12 mouse cellular contexts compared by ENCODE assay signal in the genomic region with DNA sequence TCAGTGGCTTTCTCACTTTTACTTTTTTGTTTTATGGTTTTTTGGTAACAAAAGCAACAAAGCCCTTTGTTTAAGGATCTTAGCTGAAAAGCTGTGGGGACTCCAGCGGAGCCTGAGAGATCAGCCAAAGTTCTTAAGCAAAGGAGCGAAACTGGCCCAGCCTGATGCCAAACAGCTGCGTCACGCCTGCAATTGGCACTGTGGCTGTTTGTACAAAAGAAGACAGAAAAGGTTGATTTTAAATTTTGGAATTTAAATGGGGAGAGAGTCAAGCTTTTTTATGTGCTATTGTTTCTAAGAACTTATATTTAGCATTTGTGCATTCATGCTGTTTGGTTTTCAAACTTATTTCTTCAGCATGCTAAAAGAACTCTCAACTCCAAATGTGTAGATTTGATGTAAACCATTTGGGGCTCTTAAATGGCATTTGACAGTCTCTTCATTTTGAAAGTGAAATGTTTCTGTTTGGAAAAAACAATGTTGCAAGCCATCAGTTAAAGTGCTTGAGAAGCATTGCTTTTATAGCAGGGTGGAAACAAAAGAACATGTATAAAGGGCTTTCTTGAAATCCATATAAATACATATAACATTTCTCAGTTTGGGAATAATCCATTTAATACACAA.
DNase-seq lines count a peak whose midpoint lies in the region; ATAC-seq lines count a peak whose summit lies in the region.
"Had no signal": no experiment of that assay in that cellular context is flagged by ENCODE, and none has a peak within 500 bp of the region (broad histone marks: within the 10 kb centered on the region; RNA-seq: fewer than 3 reads in every experiment).

No protein-coding gene starts in this region.

- no peaks in the 10 kb centered on the region for H3K36me3 ChIP-seq in intestine, embryonic 14.5 days (ENCODE audit: control insufficient read depth, insufficient read depth, low read length)
- H3K36me3 ChIP-seq in intestine, embryonic 16.5 days (ENCODE audit: control insufficient read depth, insufficient read depth, low read length) = no peaks in the 10 kb centered on the region
- H3K36me3 ChIP-seq in lung, embryonic 16.5 days (ENCODE audit: control insufficient read depth, insufficient read depth, low read length) = no peaks in the 10 kb centered on the region
- H3K36me3 ChIP-seq: neural tube, embryonic 12.5 days had no signal

- H3K9me3 ChIP-seq in intestine, embryonic 14.5 days (ENCODE audit: control insufficient read depth, low read length) = no peaks in the 10 kb centered on the region
- H3K9me3 ChIP-seq in intestine, embryonic 16.5 days (ENCODE audit: control insufficient read depth, low read length) = no peaks in the 10 kb centered on the region
- no peaks in the 10 kb centered on the region for H3K9me3 ChIP-seq in lung, embryonic 16.5 days (ENCODE audit: control insufficient read depth, low read length)
- H3K9me3 ChIP-seq: neural tube, embryonic 12.5 days had no signal

- 58% methylated on average over 4 of the region's 4 CpGs for WGBS in intestine, embryonic 14.5 days
- WGBS in intestine, embryonic 16.5 days = 44% methylated on average over 4 of the region's 4 CpGs
- 26% methylated on average over 4 of the region's 4 CpGs for WGBS in lung, embryonic 16.5 days

- no peak overlapping the region for H3K9ac ChIP-seq in intestine, embryonic 14.5 days (ENCODE audit: low read length)
- H3K9ac ChIP-seq in intestine, embryonic 16.5 days (ENCODE audit: low read depth, low read length) = no peak overlapping the region
- H3K9ac ChIP-seq in lung, embryonic 16.5 days (ENCODE audit: low read length) = no peak overlapping the region
- H3K9ac ChIP-seq: liver, embryonic 14.5 days; neural tube, embryonic 12.5 days had no signal

- 0 out of 2 replicates have a peak, but pooled peaks cover 5% of the 10 kb centered on the region for H3K4me1 ChIP-seq in intestine, embryonic 14.5 days (replicated peaks; ENCODE audit: control insufficient read depth, insufficient read depth, low read length)
- H3K4me1 ChIP-seq in intestine, embryonic 16.5 days (ENCODE audit: control insufficient read depth, insufficient read depth, low read length) = no peaks in the 10 kb centered on the region
- H3K4me1 ChIP-seq in lung, embryonic 16.5 days (replicated peaks; ENCODE audit: control insufficient read depth, insufficient read depth, low read length) = peaks cover 7% of the 10 kb centered on the region
- H3K4me1 ChIP-seq: neural tube, embryonic 12.5 days had no signal

- ATAC-seq in intestine, embryonic 14.5 days (replicated peaks; ENCODE audit: low FRiP score, low TSS enrichment, low read depth) = no peak
- no peak for ATAC-seq in intestine, embryonic 16.5 days
- peak; percentile 95 for ATAC-seq in lung, embryonic 16.5 days (ENCODE audit: low read depth)

- H3K27me3 ChIP-seq in intestine, embryonic 14.5 days (replicated peaks; ENCODE audit: control insufficient read depth, insufficient read depth, low read length) = no peaks in the 10 kb centered on the region
- no peaks in the 10 kb centered on the region for H3K27me3 ChIP-seq in intestine, embryonic 16.5 days (replicated peaks; ENCODE audit: control insufficient read depth, insufficient read depth, low read length)
- H3K27me3 ChIP-seq in lung, embryonic 16.5 days (ENCODE audit: control insufficient read depth, insufficient read depth, low read depth, low read length) = no peaks in the 10 kb centered on the region
- H3K27me3 ChIP-seq: neural tube, embryonic 12.5 days had no signal

- H3K4me2 ChIP-seq in intestine, embryonic 14.5 days (ENCODE audit: low read length) = no peak overlapping the region
- no peak overlapping the region for H3K4me2 ChIP-seq in intestine, embryonic 16.5 days (ENCODE audit: low read depth, low read length)
- no peak overlapping the region for H3K4me2 ChIP-seq in lung, embryonic 16.5 days (ENCODE audit: low read depth, low read length)
- H3K4me2 ChIP-seq: neural tube, embryonic 12.5 days had no signal

- no peak overlapping the region for H3K4me3 ChIP-seq in intestine, embryonic 14.5 days (ENCODE audit: low read depth, low read length)
- H3K4me3 ChIP-seq in intestine, embryonic 16.5 days (ENCODE audit: low read length) = no peak overlapping the region
- no peak overlapping the region for H3K4me3 ChIP-seq in lung, embryonic 16.5 days (ENCODE audit: low read length)
- H3K4me3 ChIP-seq: neural tube, embryonic 12.5 days had no signal

- peak overlapping the region; percentile 43 for H3K27ac ChIP-seq in intestine, embryonic 14.5 days (ENCODE audit: low read depth)
- no peak overlapping the region for H3K27ac ChIP-seq in intestine, embryonic 16.5 days (ENCODE audit: low read length)
- peak overlapping the region; percentile 71 for H3K27ac ChIP-seq in lung, embryonic 16.5 days (ENCODE audit: low read length)
- H3K27ac ChIP-seq: liver, embryonic 14.5 days; neural tube, embryonic 12.5 days had no signal

- DNase-seq in intestine, embryonic 14.5 days (ENCODE audit: low spot score) = peak; percentile 52
- DNase-seq in NIH3T3 (ENCODE audit: low read depth) = peak; percentile 71
- peak; percentile 59 for DNase-seq in fibroblast of lung, adult 2 months (ENCODE audit: low read depth)
- DNase-seq in spleen, postnatal 4 days (ENCODE audit: low spot score in 2 of 2) = no peak
- no peak for DNase-seq in kidney, adult 9 months
- DNase-seq: adrenal gland, postnatal 36 days; cerebellum, postnatal 14 days; kidney, postnatal 36 days had no signal

Comparison
In these comparisons a context has a peak if more than half of its experiments do, and no peak if none do; other contexts are left out.
1. DNase-seq: peak in intestine, embryonic 14.5 days (single experiment), NIH3T3 (single experiment) and fibroblast of lung, adult 2 months (single experiment); none in spleen, postnatal 4 days (0 of 2) and kidney, adult 9 months (single experiment).